Mouse (Mus musculus): ENCODE measurements around the gene Metap2. TPM values are rescaled to one million over a fixed set of nuclear protein-coding genes. Genes with fewer than 3 reads are reported as not detected.

Gene Metap2
- polyA plus RNA-seq, 1 experiment, result 1,559 TPM

GRCm38 (mm10) chr10:93888935-93889578 is 7.8 kb downstream of the Metap2 start:
- WGBS, result under 1% methylated on average over 38 of the region's 38 CpGs
- peak overlapping the region; percentile 81 for H3K27ac ChIP-seq (ENCODE audit: control insufficient read depth, insufficient read depth, low read depth, low read length, poor library complexity)
- peak overlapping the region; percentile 95 for H3K4me3 ChIP-seq (replicated peaks; ENCODE audit: control insufficient read depth, low read depth, low read length)
- TF ChIP-seq CTCF (IDR thresholded peaks at IDR 0.05; ENCODE audit: control insufficient read depth, insufficient read depth, low read length), result no peak
- TF ChIP-seq POLR2A (IDR thresholded peaks at IDR 0.05; ENCODE audit: borderline replicate concordance, control insufficient read depth, low read depth, low read length), result no peak
- H3K4me1 ChIP-seq (ENCODE audit: control insufficient read depth, insufficient read depth, low read length), result peaks cover 1% of the 10 kb centered on the region; the same call in 1 of the 2 replicates

- H3K4me1 ChIP-seq (ENCODE audit: control insufficient read depth, insufficient read depth, low read length), result peaks cover 1% of the 10 kb centered on the region; the same call in 1 of the 2 replicates
- TF ChIP-seq POLR2A (IDR thresholded peaks at IDR 0.05; ENCODE audit: borderline replicate concordance, control insufficient read depth, low read depth, low read length) (no peak), CTCF (IDR thresholded peaks at IDR 0.05; ENCODE audit: control insufficient read depth, insufficient read depth, low read length) (no peak)
- 6% methylated on average over 10 of the region's 10 CpGs for WGBS
- H3K4me3 ChIP-seq (replicated peaks; ENCODE audit: control insufficient read depth, low read depth, low read length), result peak overlapping the region; percentile 95
- H3K27ac ChIP-seq (ENCODE audit: control insufficient read depth, insufficient read depth, low read depth, low read length, poor library complexity), result peak overlapping the region; percentile 81
Observed at GRCm38 (mm10) chr10:93888590-93888934, 8.3 kb downstream of the Metap2 start.

- Histone ChIP-seq H3K4me1 (ENCODE audit: control insufficient read depth, insufficient read depth, low read length) (peaks cover 1% of the 10 kb centered on the region; the same call in 1 of the 2 replicates), H3K27ac (ENCODE audit: control insufficient read depth, insufficient read depth, low read depth, low read length, poor library complexity) (peak overlapping the region; percentile 92), H3K4me3 (replicated peaks; ENCODE audit: control insufficient read depth, low read depth, low read length) (peak overlapping the region; percentile 29)
- TF ChIP-seq CTCF (IDR thresholded peaks at IDR 0.05; ENCODE audit: control insufficient read depth, insufficient read depth, low read length), result no peak
- no peak for TF ChIP-seq POLR2A (IDR thresholded peaks at IDR 0.05; ENCODE audit: borderline replicate concordance, control insufficient read depth, low read depth, low read length)
- WGBS, result 61% methylated on average over 14 of the region's 14 CpGs
Observed at GRCm38 (mm10) chr10:93885839-93886477, 10.9 kb downstream of the Metap2 start.

- WGBS, result 51% methylated on average over 8 of the region's 8 CpGs
- peak overlapping the region; percentile 11; the same call in 1 of the 2 replicates for H3K27ac ChIP-seq (ENCODE audit: control insufficient read depth, insufficient read depth, low read depth, low read length, poor library complexity)
- peak overlapping the region; percentile 26 for H3K4me3 ChIP-seq (replicated peaks; ENCODE audit: control insufficient read depth, low read depth, low read length)
- peaks cover 1% of the 10 kb centered on the region; the same call in 1 of the 2 replicates for H3K4me1 ChIP-seq (ENCODE audit: control insufficient read depth, insufficient read depth, low read length)
- TF ChIP-seq POLR2A (IDR thresholded peaks at IDR 0.05; ENCODE audit: borderline replicate concordance, control insufficient read depth, low read depth, low read length), result no peak
- TF ChIP-seq CTCF (IDR thresholded peaks at IDR 0.05; ENCODE audit: control insufficient read depth, insufficient read depth, low read length), result no peak
Observed at GRCm38 (mm10) chr10:93882738-93883364, 14.0 kb downstream of the Metap2 start.

GRCm38 (mm10) chr10:93881918-93882317 is 15.0 kb downstream of the Metap2 start:
- TF ChIP-seq POLR2A (IDR thresholded peaks at IDR 0.05; ENCODE audit: borderline replicate concordance, control insufficient read depth, low read depth, low read length) (no peak), CTCF (IDR thresholded peaks at IDR 0.05; ENCODE audit: control insufficient read depth, insufficient read depth, low read length) (no peak)
- peaks cover 1% of the 10 kb centered on the region; the same call in 1 of the 2 replicates for H3K4me1 ChIP-seq (ENCODE audit: control insufficient read depth, insufficient read depth, low read length)
- no peak overlapping the region for H3K4me3 ChIP-seq (replicated peaks; ENCODE audit: control insufficient read depth, low read depth, low read length)
- H3K27ac ChIP-seq (ENCODE audit: control insufficient read depth, insufficient read depth, low read depth, low read length, poor library complexity), result no peak overlapping the region

GRCm38 (mm10) chr10:93878732-93879131 is 18.2 kb downstream of the Metap2 start:
- WGBS, result 95% methylated on average over 4 of the region's 4 CpGs

GRCm38 (mm10) chr10:93876772-93877171 is 20.1 kb downstream of the Metap2 start:
- Histone ChIP-seq H3K4me3 (replicated peaks; ENCODE audit: control insufficient read depth, low read depth, low read length) (no peak overlapping the region), H3K4me1 (ENCODE audit: control insufficient read depth, insufficient read depth, low read length) (no peaks in the 10 kb centered on the region), H3K27ac (ENCODE audit: control insufficient read depth, insufficient read depth, low read depth, low read length, poor library complexity) (no peak overlapping the region)
- 87% methylated on average over 1 of the region's 1 CpGs for WGBS
- TF ChIP-seq POLR2A (IDR thresholded peaks at IDR 0.05; ENCODE audit: borderline replicate concordance, control insufficient read depth, low read depth, low read length) (no peak), CTCF (IDR thresholded peaks at IDR 0.05; ENCODE audit: control insufficient read depth, insufficient read depth, low read length) (no peak)

More at GRCm38 (mm10) chr10:93878732-93879131, 18.2 kb downstream of the Metap2 start:
- no peak overlapping the region for H3K27ac ChIP-seq (ENCODE audit: control insufficient read depth, insufficient read depth, low read depth, low read length, poor library complexity)
- no peak for TF ChIP-seq POLR2A (IDR thresholded peaks at IDR 0.05; ENCODE audit: borderline replicate concordance, control insufficient read depth, low read depth, low read length)
- no peak for TF ChIP-seq CTCF (IDR thresholded peaks at IDR 0.05; ENCODE audit: control insufficient read depth, insufficient read depth, low read length)
- H3K4me3 ChIP-seq (replicated peaks; ENCODE audit: control insufficient read depth, low read depth, low read length), result no peak overlapping the region
- H3K4me1 ChIP-seq (ENCODE audit: control insufficient read depth, insufficient read depth, low read length), result no peaks in the 10 kb centered on the region; the same call in 1 of the 2 replicates

- 49% methylated on average over 4 of the region's 4 CpGs for WGBS
- no peak overlapping the region for H3K27ac ChIP-seq (ENCODE audit: control insufficient read depth, insufficient read depth, low read depth, low read length, poor library complexity)
- no peak overlapping the region for H3K4me3 ChIP-seq (replicated peaks; ENCODE audit: control insufficient read depth, low read depth, low read length)
- no peaks in the 10 kb centered on the region for H3K4me1 ChIP-seq (ENCODE audit: control insufficient read depth, insufficient read depth, low read length)
- no peak for TF ChIP-seq CTCF (IDR thresholded peaks at IDR 0.05; ENCODE audit: control insufficient read depth, insufficient read depth, low read length)
- no peak for TF ChIP-seq POLR2A (IDR thresholded peaks at IDR 0.05; ENCODE audit: borderline replicate concordance, control insufficient read depth, low read depth, low read length)
Observed at GRCm38 (mm10) chr10:93868886-93869285, 28.0 kb downstream of the Metap2 start.
